Mouse (Mus musculus) bone marrow macrophage, adult 2 months (primary cell): ENCODE data around the gene Pde4a. TPM values are rescaled to one million over a fixed set of nuclear protein-coding genes. Genes with fewer than 3 reads are reported as not detected.
A peak's percentile ranks its signal among the peaks of the same experiment; 100 is the strongest.
"Not testable (repeated sequence)": the region's sequence is repeated elsewhere in the genome, so short reads cannot be mapped to it uniquely, and the experiment has no call there.

Experiments
- H3K27ac ChIP-seq: 2 replicates; pipeline ENCODE4 v1.5.1; 2012; ENCODE audit warnings: low read depth, low read length; ENCODE audit not compliant: insufficient read depth
- H3K4me1 ChIP-seq: 2 replicates; pipeline ENCODE4 v1.6.1; 2012; ENCODE audit warnings: low read length; ENCODE audit not compliant: control insufficient read depth, insufficient read depth
- H3K4me3 ChIP-seq: 2 replicates; pipeline ENCODE4 v1.5.1; 2012; ENCODE audit warnings: mild to moderate bottlenecking, low read length, moderate library complexity; ENCODE audit not compliant: insufficient read depth
- CTCF ChIP-seq: IDR thresholded peaks from 2 replicates; pipeline ENCODE4 v1.5.1; 2012; ENCODE audit warnings: low read depth, mild to moderate bottlenecking, low read length, moderate library complexity
- POLR2A ChIP-seq: IDR thresholded peaks from 2 replicates; pipeline ENCODE4 v1.6.1; 2012; ENCODE audit warnings: mild to moderate bottlenecking, low read depth, low read length, borderline replicate concordance
- polyA plus RNA-seq: library from polyadenylated mRNA; stranded (reverse); fragments of >200 nt; gene quantifications from 2 replicates; pipeline ENCODE4 v1.2.4, GENCODE M21; 2012; ENCODE audit not compliant: missing spikeins, insufficient read depth, insufficient read length

Gene Pde4a
- polyA plus RNA-seq, 1 experiment = 14.2 TPM

GRCm38 (mm10) chr9:21183905-21184413, 18.4 kb downstream of the Pde4a start:
- peak overlapping the region; percentile 46 for H3K4me3 ChIP-seq
- H3K27ac ChIP-seq = no peak overlapping the region
- H3K4me1 ChIP-seq = peaks cover 19% of the 10 kb centered on the region
- no peak for TF ChIP-seq CTCF
- TF ChIP-seq POLR2A = no peak

GRCm38 (mm10) chr9:21184733-21185132, 19.2 kb downstream of the Pde4a start:
- no peak overlapping the region for H3K27ac ChIP-seq
- no peak overlapping the region for H3K4me3 ChIP-seq
- TF ChIP-seq POLR2A = no peak
- TF ChIP-seq CTCF = no peak
- H3K4me1 ChIP-seq = peaks cover 19% of the 10 kb centered on the region

- peaks cover 19% of the 10 kb centered on the region for H3K4me1 ChIP-seq
- no peak for TF ChIP-seq POLR2A
- TF ChIP-seq CTCF = no peak
- H3K4me3 ChIP-seq = no peak overlapping the region
- H3K27ac ChIP-seq = no peak overlapping the region
Observed at GRCm38 (mm10) chr9:21185436-21185835, 19.9 kb downstream of the Pde4a start.

GRCm38 (mm10) chr9:21189905-21190304, 24.4 kb downstream of the Pde4a start:
- no peak overlapping the region for H3K4me3 ChIP-seq
- TF ChIP-seq CTCF = 0 out of 2 replicates have a peak, but pooled peaks have one; percentile 10
- no peak for TF ChIP-seq POLR2A
- H3K4me1 ChIP-seq = peaks cover 8% of the 10 kb centered on the region
- no peak overlapping the region for H3K27ac ChIP-seq

- H3K4me3 ChIP-seq = no peak overlapping the region
Observed at GRCm38 (mm10) chr9:21190670-21191069, 25.2 kb downstream of the Pde4a start.

GRCm38 (mm10) chr9:21193786-21194185, 28.3 kb downstream of the Pde4a start:
- peaks cover 15% of the 10 kb centered on the region for H3K4me1 ChIP-seq
- no peak for TF ChIP-seq POLR2A
- no peak for TF ChIP-seq CTCF
- H3K4me3 ChIP-seq = no peak overlapping the region
- H3K27ac ChIP-seq = no peak overlapping the region

More at GRCm38 (mm10) chr9:21190670-21191069, 25.2 kb downstream of the Pde4a start:
- peaks cover 15% of the 10 kb centered on the region for H3K4me1 ChIP-seq
- TF ChIP-seq POLR2A (no peak), CTCF (no peak)
- no peak overlapping the region for H3K27ac ChIP-seq

- peaks cover 15% of the 10 kb centered on the region for H3K4me1 ChIP-seq
- H3K4me3 ChIP-seq = no peak overlapping the region
- TF ChIP-seq CTCF (no peak), POLR2A (no peak)
- no peak overlapping the region for H3K27ac ChIP-seq
Observed at GRCm38 (mm10) chr9:21194787-21195493, 29.4 kb downstream of the Pde4a start.

- not testable (repeated sequence) for H3K27ac ChIP-seq, H3K4me3 ChIP-seq
- peaks cover 15% of the 10 kb centered on the region for H3K4me1 ChIP-seq
Observed at GRCm38 (mm10) chr9:21195736-21196505, 30.4 kb downstream of the Pde4a start.

GRCm38 (mm10) chr9:21196521-21197433, 31.3 kb downstream of the Pde4a start:
- peaks cover 15% of the 10 kb centered on the region for H3K4me1 ChIP-seq

More at GRCm38 (mm10) chr9:21196521-21197433, 31.3 kb downstream of the Pde4a start:
- no peak overlapping the region for H3K27ac ChIP-seq
- TF ChIP-seq CTCF = no peak
- H3K4me3 ChIP-seq = no peak overlapping the region
